Mouse (Mus musculus) adrenal gland, postnatal 36 days (tissue): ENCODE data around the gene Tcea3. TPM values are rescaled to one million over a fixed set of nuclear protein-coding genes. Genes with fewer than 3 reads are reported as not detected.

Experiments used
- DNase-seq, 2 experiments: peaks; one replicate each; pipeline ENCODE4 v3.0.0; 2021; ENCODE audit warnings: mixed read lengths in 1 of 2
- total RNA-seq, 2 experiments: library from RNA; stranded (reverse); gene quantifications; 2 replicates each; pipeline ENCODE4 v1.2.3; 2021

The Tcea3 gene
- total RNA-seq, 2 experiments from 2014 or later = 2.7 to 2.8 TPM

GRCm38 (mm10) chr4:136281611-136282010 lies 34.1 kb downstream of the Tcea3 start:
- no peak for DNase-seq

- peak; percentile 10 to 33 for DNase-seq
Measured at GRCm38 (mm10) chr4:136282621-136283480, 35.3 kb downstream of the Tcea3 start.

- DNase-seq = no peak
Measured at GRCm38 (mm10) chr4:136283783-136284182, 36.3 kb downstream of the Tcea3 start.

- DNase-seq = peak; percentile 67 to 82
Measured at GRCm38 (mm10) chr4:136284455-136284854, 36.9 kb downstream of the Tcea3 start, which contains the start of gene Zfp46. TSS of gene Zfp46 (plus strand) at chr4:136284683.

- DNase-seq = no peak
Measured at GRCm38 (mm10) chr4:136284891-136285290, 37.4 kb downstream of the Tcea3 start.

GRCm38 (mm10) chr4:136285348-136285810 lies 37.9 kb downstream of the Tcea3 start:
- peak; percentile 96 for DNase-seq

DNA sequence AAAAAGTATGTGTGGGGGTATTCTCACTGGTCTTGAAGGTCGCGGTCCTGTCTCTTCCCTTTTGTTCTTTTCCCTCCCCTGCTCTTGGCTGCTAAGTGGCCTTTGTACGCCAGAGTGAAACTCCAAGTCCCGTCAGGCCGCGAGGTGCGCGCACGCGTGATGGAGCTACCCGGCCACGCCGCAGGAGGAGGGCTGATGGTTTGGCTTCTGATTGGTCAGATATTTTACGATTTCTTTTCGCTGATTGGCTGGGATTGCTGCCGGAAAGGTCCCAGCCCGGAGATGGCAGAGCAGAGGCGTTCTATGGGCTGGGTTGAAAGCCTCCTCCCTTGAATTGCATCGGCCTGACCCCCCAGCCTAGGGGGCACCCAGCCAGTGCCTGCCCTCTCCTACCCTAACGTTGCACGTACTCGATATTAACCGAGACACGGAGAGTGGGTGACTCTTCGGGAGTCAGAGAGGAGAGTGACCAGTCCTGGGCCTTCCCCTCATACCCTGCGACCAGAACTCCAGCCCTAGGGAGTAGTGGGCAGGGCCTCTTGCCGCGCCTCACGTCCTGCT lies 38.4 kb downstream of the Tcea3 start:
- DNase-seq = peak; percentile 97 to 98

DNA sequence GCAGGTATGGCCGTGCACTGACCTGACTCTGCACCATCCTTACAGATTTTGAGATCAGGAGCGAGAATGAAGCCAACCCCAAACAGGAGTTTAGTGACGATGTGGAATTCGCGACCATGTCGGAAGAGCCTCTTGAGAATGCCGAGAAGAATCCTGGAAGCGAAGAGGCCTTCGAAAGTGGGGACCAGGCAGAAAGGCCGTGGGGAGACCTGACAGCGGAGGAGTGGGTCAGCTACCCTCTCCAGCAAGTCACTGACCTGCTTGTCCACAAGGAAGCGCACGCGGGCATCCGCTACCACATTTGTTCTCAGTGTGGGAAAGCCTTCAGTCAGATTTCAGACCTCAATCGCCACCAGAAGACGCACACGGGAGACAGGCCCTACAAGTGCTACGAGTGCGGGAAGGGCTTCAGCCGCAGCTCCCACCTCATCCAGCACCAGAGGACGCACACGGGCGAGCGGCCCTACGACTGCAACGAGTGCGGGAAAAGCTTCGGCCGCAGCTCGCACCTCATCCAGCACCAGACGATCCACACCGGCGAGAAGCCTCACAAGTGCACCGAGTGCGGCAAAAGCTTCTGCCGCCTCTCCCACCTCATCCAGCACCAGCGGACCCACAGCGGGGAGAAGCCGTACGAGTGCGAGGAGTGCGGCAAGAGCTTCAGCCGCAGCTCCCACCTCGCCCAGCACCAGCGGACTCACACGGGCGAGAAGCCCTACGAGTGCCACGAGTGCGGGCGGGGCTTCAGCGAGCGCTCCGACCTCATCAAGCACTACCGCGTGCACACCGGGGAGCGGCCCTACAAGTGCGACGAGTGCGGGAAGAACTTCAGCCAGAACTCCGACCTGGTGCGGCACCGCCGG lies 42.6 kb downstream of the Tcea3 start:
- DNase-seq = no peak

DNA sequence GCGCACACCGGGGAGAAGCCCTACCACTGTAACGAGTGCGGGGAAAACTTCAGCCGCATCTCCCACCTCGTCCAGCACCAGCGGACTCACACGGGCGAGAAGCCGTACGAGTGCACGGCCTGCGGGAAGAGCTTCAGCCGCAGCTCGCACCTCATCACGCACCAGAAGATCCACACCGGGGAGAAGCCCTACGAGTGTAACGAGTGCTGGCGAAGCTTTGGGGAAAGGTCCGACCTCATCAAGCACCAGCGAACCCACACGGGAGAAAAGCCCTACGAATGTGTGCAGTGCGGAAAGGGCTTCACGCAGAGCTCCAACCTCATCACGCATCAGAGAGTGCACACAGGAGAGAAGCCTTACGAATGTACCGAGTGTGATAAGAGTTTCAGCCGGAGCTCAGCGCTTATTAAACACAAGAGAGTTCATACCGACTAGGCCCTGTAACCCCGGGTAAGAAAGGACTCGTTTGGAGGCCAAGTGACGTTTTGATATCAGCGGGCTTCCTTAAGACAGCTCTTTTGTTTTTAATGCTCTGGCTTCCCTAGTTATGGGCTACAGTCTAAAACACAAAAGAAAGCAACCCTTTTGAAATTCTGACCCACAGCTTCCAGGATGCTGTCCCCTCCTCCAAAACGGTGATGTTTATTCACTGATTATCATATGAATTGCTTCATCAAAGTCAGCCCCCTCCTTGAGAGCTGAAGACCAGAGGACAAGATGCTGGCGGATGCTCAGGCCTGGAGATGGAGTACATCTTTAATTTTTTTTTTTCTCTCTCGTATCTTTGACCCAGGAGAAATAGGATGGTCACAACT lies 43.5 kb downstream of the Tcea3 start:
- no peak for DNase-seq

DNA sequence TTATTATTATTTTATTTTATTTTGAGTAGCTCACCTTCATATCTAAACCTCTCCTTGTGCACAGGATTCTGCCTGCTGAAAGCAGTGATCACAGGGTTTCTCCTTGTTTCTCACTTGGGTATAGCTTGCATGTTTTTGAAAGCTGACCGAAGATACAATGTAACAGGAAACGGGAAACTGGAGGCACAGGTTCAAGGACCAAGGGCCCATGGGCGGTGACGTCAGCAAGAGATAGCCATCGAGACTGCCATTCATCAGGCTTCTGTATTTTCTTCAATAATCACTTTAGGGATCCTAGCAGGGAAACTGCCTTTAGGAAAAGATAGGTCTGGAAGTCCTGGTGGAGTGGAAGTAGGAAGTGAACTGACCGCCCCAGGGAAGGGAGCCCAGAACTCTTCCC lies 44.2 kb downstream of the Tcea3 start:
- DNase-seq = no peak

- no peak for DNase-seq
Measured at GRCm38 (mm10) chr4:136295941-136296340, 48.4 kb downstream of the Tcea3 start.

GRCm38 (mm10) chr4:136302462-136302861 lies 54.9 kb downstream of the Tcea3 start:
- no peak for DNase-seq

GRCm38 (mm10) chr4:136304181-136304580 lies 56.7 kb downstream of the Tcea3 start:
- no peak for DNase-seq

- DNase-seq = no peak
Measured at GRCm38 (mm10) chr4:136308355-136308754, 60.8 kb downstream of the Tcea3 start.

DNA sequence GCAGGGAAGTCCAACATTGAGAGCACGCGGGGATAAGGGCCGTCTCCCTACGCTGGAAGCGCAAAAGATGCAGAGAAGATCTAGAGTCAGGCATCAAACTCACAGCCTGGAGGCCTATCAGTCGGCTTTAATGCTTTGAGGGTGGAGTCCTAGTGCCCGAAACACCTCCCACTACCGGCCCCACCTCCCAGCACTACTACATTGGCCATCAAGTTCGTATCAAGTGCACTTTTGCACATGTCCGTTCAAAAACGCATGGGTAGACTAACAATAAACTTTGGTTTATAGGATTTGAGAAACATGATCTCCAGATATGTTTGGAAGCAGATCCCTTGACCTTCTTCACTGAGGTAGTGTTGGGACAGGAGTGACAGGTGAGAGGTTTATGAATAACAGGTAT lies 62.3 kb downstream of the Tcea3 start:
- DNase-seq = peak; percentile 75 to 78

- DNase-seq = peak; percentile 99
Measured at GRCm38 (mm10) chr4:136310229-136311041, 62.9 kb downstream of the Tcea3 start, which contains the start of gene Hnrnpr. TSS of gene Hnrnpr (plus strand) at chr4:136310942.

GRCm38 (mm10) chr4:136311042-136311999 lies 63.8 kb downstream of the Tcea3 start:
- peak; percentile 70 to 76 for DNase-seq

- no peak for DNase-seq
Measured at GRCm38 (mm10) chr4:136312616-136313015, 65.1 kb downstream of the Tcea3 start.

DNA sequence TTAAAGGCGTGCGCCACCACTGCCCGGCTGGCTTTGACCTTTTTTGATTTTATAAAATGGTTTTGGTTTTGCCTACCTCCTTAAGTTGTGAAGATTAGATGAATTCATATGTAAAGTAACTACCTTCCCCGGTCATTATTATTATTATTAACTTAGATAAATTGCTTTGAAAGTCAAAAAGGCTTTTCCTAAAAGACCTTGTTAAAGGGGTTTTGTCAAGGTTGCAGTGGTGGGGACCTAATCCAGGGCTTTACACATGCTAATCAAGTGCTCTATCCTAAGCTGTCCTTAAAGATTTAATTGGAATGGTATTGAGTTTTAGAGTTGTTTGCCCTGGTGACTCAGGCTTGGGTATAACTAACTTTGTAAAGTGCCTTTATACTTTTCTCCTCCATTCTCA lies 70.1 kb downstream of the Tcea3 start:
- DNase-seq = no peak
